Mouse (Mus musculus) ovary, postnatal 10 days (tissue): ENCODE data around the gene Dll1.

Experiments
- DNase-seq: peaks from one replicate; pipeline ENCODE4 v3.0.0; 2022; ENCODE audit warnings: low spot score

The Dll1 gene

GRCm38 (mm10) chr17:15378413-15379109 is 1.9 kb upstream of the Dll1 start:
- DNase-seq, result no peak

- DNase-seq, result no peak
These were observed 1.2 kb upstream of the Dll1 start for GRCm38 (mm10) chr17:15377901-15378300.

DNA sequence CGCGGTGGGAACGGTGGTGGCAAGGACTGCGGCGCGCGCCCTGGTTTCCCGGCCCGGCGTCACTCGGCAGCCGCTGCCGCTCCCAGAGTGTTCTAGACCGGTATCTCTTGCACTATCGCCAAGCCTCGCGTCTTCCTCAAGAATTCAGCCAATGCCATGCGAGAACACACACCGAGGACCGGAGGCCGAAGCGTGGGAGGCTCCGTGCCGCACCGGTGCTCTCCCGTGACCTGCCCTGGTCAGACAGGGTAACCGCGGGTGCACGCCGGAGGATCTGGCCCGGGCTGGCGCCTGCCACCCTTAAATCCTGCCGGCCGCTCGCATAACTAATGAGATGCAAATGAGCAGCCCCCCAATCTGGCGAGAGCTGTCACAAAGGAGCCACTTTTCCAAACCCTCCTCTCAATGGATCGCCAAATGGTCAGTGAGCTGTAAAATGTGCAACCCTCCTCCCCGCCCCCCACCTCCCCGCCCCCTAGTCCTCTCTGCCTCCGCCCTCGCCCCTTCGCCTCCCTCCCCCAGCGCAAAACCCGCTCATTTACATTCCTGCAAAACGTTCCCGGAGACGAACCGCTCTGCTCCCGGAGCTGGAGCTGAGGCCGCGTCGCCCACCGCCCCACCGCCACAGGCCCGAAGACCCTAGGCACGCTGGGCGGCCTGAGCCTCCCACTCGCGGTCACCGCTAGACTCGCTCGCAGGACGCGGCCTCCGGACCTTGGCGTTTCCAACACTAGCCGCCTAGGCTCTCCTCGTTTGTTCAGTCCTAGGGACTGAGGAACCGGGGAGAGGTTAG is 775 bp downstream of the Dll1 start:
- peak; percentile 36 for DNase-seq

- no peak for DNase-seq
These were observed 1.4 kb downstream of the Dll1 start for GRCm38 (mm10) chr17:15375224-15375623.

DNA sequence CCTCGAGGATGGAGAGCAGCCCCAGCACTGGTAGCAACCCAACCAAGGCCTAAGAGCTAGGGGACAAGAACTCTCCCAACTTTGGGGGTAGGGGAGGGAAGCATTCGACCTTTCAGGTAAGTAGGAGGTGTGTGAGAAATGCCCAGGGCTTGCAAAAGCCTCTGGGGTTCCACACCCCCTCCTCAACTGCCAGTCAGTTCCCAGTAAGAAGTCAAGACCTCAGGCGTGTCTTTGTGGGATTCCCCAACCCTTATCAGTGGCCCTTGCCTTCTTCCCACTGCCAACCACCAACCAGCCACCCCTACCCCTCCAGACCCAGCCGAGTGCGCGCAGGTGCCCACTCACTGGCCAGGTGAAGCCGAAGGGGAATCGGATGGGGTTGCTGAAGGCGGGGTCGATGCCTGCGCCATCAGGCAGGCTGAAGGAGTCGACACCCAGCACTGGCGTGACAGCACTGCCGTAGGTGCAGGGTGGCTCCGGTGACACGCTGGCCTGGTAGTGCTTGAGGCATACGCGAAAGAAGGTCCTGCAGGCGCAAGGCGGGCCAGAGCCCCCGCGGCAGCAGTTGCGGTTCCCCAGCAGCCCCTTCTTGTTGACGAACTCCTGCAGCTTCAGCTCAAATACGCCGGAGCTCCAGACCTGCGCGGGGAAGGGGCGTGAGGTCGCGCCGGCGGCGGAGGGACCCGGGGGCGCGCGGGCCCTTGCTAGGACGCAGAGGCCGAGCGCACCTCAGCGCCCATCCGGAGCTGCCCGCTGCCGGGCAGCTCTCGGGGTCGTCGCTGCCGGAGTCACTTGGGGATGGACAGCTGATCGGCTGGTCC is 2.1 kb downstream of the Dll1 start:
- DNase-seq, result no peak

GRCm38 (mm10) chr17:15372931-15373652 is 3.6 kb downstream of the Dll1 start:
- no peak for DNase-seq

DNA sequence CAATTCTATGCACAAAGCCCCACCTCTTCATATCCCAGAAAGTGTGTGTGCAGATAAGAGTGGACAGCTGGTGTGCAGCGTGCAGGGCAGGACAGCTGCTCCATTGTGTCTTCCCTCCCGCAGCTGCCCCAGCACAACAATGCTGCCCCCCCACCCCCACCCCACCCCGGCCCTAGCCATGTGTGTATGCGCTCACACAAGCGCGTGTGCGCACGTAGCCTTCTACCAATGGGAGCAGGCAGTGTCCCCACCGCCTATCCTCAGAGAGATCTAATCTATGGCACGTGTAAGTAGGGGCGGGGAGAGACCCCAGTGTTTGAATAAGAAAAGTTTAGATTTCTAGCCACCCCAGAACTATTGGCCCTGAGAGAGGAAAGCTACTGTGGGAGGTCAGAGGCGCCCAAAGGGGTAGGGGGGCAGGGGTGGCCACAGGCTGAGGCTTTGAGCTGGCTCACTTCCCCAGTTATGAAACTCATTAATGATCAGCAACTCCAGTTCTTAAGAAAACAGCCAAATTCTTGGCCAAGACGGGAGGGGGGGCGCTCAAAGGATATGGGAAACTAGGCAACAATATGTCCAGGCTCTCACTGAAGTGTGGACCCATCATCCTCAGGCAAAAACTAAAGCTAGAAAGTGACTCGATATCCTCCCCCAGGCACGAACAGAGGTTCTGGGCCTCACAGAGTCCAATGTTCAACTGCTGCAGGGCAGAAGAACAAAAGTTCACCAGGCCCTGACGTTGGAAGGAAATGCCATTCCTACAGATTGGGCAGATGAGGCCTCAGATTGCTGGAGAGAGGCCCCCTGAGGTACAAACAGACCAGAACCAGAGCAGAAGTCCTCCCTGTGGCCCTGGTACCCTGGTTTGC is 4.5 kb downstream of the Dll1 start:
- DNase-seq, result no peak

DNA sequence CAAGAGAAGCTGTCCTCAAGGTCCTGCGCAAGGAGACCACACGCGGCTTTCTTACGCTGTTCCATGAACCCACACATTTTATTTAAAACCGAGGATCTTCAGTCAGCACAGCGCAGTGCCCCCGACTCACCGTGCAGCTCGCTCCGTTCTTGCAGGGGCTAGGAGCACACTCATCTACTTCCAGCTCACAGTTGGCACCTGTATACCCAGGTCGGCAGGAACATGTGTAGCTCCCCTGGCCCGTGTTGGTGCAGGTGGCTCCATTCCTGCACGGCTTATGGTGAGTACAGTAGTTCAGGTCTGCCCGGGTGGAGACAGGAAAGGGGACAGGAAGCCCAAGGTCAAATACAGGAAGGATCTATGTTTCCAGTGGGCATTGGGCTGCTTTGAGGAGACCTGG is 6.3 kb downstream of the Dll1 start:
- DNase-seq, result no peak

GRCm38 (mm10) chr17:15365650-15366049 is 11.0 kb downstream of the Dll1 start:
- DNase-seq, result no peak

DNA sequence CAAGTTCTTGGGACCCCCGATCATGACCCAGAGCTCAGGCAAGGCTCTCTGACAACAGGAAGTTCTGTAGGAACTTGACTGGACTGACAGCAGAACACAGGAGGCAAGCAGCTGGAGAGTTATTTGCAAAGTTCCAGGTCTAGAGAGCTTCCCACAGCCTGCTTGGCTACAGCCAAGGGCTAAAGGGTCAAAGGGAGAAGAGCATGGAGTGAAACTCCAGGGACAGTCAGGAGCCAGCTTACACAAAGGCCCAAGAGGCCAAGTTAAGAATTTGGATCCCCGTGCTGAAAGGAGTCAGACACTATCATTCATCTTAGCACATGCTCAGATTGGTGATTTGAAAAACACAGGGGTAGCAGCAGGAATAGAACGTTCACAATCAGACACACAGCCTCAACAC is 13.0 kb downstream of the Dll1 start:
- DNase-seq, result no peak

- DNase-seq, result no peak
These were observed 19.6 kb downstream of the Dll1 start for GRCm38 (mm10) chr17:15357071-15357470.

DNA sequence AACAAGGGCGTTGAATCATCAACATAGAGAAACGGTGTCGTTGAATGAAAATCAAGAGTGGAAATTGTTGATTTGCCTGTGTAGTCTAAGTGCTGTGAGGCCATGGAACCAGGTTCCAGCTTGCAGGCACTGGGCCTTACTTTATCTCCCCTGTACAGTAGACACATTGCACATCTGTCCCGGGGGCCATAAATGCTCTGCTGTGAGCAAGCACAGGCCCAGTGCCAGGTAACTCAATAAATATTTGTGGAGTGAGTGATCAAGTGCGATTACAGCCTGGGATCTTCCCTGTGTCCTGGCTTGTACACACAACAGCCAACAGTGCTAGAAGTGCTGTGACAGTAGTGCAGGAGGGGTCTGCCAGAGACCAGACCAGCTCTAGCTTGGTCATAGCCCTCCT is 20.1 kb downstream of the Dll1 start:
- DNase-seq, result no peak

DNA sequence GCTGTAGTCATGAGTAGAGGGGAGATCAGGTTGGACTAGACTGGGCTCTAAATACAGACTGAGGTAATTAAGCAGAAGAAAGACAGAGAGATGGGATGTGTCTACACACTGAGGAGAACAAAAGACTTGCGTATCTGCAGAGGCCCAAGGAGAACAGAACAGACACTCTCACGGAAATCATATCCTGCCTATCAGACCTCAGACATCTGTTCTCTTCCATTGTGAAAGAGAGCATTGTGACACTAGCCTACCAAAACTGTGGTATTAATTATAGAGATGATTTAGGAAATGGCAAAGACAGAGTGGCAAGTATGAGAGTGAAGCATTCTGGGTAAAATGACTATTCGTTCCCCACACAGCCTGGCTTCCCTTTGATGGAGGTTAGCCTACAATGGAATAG is 21.6 kb downstream of the Dll1 start:
- no peak for DNase-seq

DNA sequence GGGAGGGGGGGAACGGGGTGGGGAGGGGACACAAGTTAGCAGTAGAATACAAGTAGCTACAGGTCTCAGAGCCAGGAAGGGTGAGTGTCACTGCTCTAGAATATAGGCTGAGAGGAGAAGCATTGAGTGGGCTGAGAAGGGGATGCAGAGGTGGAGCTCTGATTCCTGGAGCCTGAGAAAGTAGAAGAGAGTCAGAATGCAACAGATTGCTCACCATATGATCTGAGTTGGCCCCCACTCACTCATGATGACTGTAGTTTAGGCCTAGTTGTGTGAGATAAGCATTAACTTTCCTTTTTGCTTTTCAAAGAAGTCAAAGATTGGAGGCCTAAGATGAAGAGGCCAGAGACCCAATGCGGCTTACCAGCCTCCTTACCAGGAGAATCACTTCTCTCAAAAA is 22.7 kb downstream of the Dll1 start:
- DNase-seq, result no peak

- DNase-seq, result no peak
These were observed 23.6 kb downstream of the Dll1 start for GRCm38 (mm10) chr17:15352869-15353610.

- no peak for DNase-seq
These were observed 26.5 kb downstream of the Dll1 start for GRCm38 (mm10) chr17:15350152-15350551.

DNA sequence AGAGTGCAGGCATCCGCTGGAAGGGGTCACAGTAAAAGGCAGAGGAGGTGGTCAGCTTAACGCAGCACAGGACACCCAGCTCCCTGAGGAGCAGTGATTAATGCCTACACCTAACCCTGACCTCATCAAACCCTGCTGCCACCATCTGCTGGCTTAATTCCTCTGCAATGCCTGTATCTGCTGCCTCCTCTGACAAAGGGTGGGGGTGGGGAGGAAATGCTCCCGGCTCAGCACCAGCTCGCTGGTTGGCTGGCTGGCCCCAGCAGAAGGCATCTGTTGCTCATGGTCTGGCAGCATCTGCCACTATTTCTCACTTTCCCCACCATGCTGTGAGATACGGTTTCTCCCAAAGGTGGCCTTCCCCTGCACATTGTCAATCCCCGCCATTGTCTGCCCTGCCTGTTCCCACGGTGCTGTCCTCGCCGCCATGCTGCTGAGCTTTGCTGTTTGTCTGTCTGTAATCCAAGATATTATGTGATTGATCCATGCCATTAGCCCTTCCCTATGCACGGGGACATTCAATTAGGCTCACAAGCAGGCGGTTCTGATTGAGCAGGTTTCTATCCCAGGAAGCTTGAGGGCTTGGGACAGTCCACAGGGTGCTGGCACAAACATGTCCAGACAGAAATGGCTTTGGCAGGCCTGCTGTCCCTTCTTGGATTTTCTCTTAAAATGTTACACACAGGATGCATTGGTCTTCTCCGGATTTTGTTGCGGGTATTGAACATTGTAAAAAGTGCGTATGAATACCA is 33.4 kb downstream of the Dll1 start:
- no peak for DNase-seq

GRCm38 (mm10) chr17:15337906-15338305 is 38.8 kb downstream of the Dll1 start:
- DNase-seq, result no peak

- DNase-seq, result no peak
These were observed 46.8 kb downstream of the Dll1 start for GRCm38 (mm10) chr17:15329740-15330318.
